In genomic region chr15:79774117-79775027, GRCm38 (mm10) we compare ENCODE assay signal across 7 mouse cellular contexts. TPM values are rescaled to one million over a fixed set of nuclear protein-coding genes. Genes with fewer than 3 reads are reported as not detected.
DNase-seq lines count a peak whose midpoint lies in the region; ATAC-seq lines count a peak whose summit lies in the region.

No protein-coding gene starts in this region.

- H3K4me2 ChIP-seq in embryonic facial prominence, embryonic 12.5 days (replicated peaks), result peak overlapping the region; percentile 70
- peak overlapping the region; percentile 57 for H3K4me2 ChIP-seq in limb, embryonic 11.5 days (ENCODE audit: low read depth, severe bottlenecking)
- H3K4me2 ChIP-seq in midbrain, embryonic 14.5 days (ENCODE audit: low read length), result peak overlapping the region; percentile 67

- peak overlapping the region; percentile 55; the same call in 1 of the 2 replicates for H3K27ac ChIP-seq in embryonic facial prominence, embryonic 12.5 days
- no peak overlapping the region for H3K27ac ChIP-seq in limb, embryonic 11.5 days (replicated peaks; ENCODE audit: low read depth, low read length)
- H3K27ac ChIP-seq in midbrain, embryonic 14.5 days (replicated peaks; ENCODE audit: low read depth, low read length), result peak overlapping the region; percentile 58

- WGBS in embryonic facial prominence, embryonic 12.5 days, result under 1% methylated on average over 50 of the region's 50 CpGs
- WGBS in limb, embryonic 11.5 days, result under 1% methylated on average over 50 of the region's 50 CpGs
- under 1% methylated on average over 48 of the region's 50 CpGs for WGBS in midbrain, embryonic 14.5 days

- H3K36me3 ChIP-seq in embryonic facial prominence, embryonic 12.5 days, result no peaks in the 10 kb centered on the region
- no peaks in the 10 kb centered on the region for H3K36me3 ChIP-seq in limb, embryonic 11.5 days (ENCODE audit: control insufficient read depth, insufficient read depth, low read length)
- H3K36me3 ChIP-seq in midbrain, embryonic 14.5 days (ENCODE audit: control insufficient read depth, insufficient read depth, low read length), result no peaks in the 10 kb centered on the region

- DNase-seq in adrenal gland, postnatal 25 days, result peak; percentile 92
- peak; percentile 100 for DNase-seq in heart, adult 11 months
- peak; percentile 97 for DNase-seq in kidney, adult 18-20 months
- peak; percentile 92 for DNase-seq in limb, embryonic 11.5 days (ENCODE audit: low spot score)
- DNase-seq in midbrain, embryonic 14.5 days, result peak; percentile 99
- peak; percentile 93 to 94 for DNase-seq in spleen, adult 18-20 months

- H3K9me3 ChIP-seq in embryonic facial prominence, embryonic 12.5 days, result no peaks in the 10 kb centered on the region
- no peaks in the 10 kb centered on the region for H3K9me3 ChIP-seq in limb, embryonic 11.5 days (ENCODE audit: control insufficient read depth, low read length)
- H3K9me3 ChIP-seq in midbrain, embryonic 14.5 days (ENCODE audit: control insufficient read depth, low read length), result no peaks in the 10 kb centered on the region

- peak; percentile 98 for ATAC-seq in embryonic facial prominence, embryonic 12.5 days (ENCODE audit: insufficient number of reproducible peaks, insufficient read depth, low FRiP score, low TSS enrichment)
- ATAC-seq in limb, embryonic 11.5 days (ENCODE audit: insufficient number of reproducible peaks, low FRiP score, low TSS enrichment, low read depth), result peak; percentile 95
- peak; percentile 97 for ATAC-seq in midbrain, embryonic 14.5 days (ENCODE audit: low FRiP score, low TSS enrichment)

- H3K9ac ChIP-seq in embryonic facial prominence, embryonic 12.5 days, result peak overlapping the region; percentile 80
- peak overlapping the region; percentile 76 for H3K9ac ChIP-seq in limb, embryonic 11.5 days (ENCODE audit: low read length)
- H3K9ac ChIP-seq in midbrain, embryonic 14.5 days (replicated peaks; ENCODE audit: low read length), result peak overlapping the region; percentile 85

- peak overlapping the region; percentile 89 for H3K4me3 ChIP-seq in embryonic facial prominence, embryonic 12.5 days
- H3K4me3 ChIP-seq in limb, embryonic 11.5 days (ENCODE audit: low read depth, low read length), result peak overlapping the region; percentile 68
- H3K4me3 ChIP-seq in midbrain, embryonic 14.5 days (replicated peaks; ENCODE audit: low read depth, low read length), result peak overlapping the region; percentile 69

- H3K4me1 ChIP-seq in embryonic facial prominence, embryonic 12.5 days, result peaks cover 15% of the 10 kb centered on the region
- H3K4me1 ChIP-seq in limb, embryonic 11.5 days (ENCODE audit: control insufficient read depth, insufficient read depth, low read length), result peaks cover 5% of the 10 kb centered on the region; the same call in 1 of the 2 replicates
- H3K4me1 ChIP-seq in midbrain, embryonic 14.5 days (ENCODE audit: control insufficient read depth, insufficient read depth, low read length), result peaks cover 13% of the 10 kb centered on the region

- no peaks in the 10 kb centered on the region for H3K27me3 ChIP-seq in embryonic facial prominence, embryonic 12.5 days
- H3K27me3 ChIP-seq in limb, embryonic 11.5 days (ENCODE audit: control insufficient read depth, insufficient read depth, low read length), result no peaks in the 10 kb centered on the region
- H3K27me3 ChIP-seq in midbrain, embryonic 14.5 days (ENCODE audit: control insufficient read depth, insufficient read depth, low read length), result no peaks in the 10 kb centered on the region

RNA-seq across cellular contexts. Expression of gene Dnal4, which starts 3.3 kb away (rescaled TPM):
- 17.7 and 23.1 TPM in 2 replicates for total RNA-seq in adrenal gland, postnatal 25 days (2021)
- polyA plus RNA-seq in embryonic facial prominence, embryonic 12.5 days (2016; fragmentation: Nextera tagmentation; extraction: Ambion mirVana), result 69.9 and 70.3 TPM in 2 replicates
- polyA plus RNA-seq in limb, embryonic 11.5 days (2014; fragmentation: Nextera tagmentation; extraction: Ambion mirVana), result 62.1 and 62.5 TPM in 2 replicates
- polyA plus RNA-seq in midbrain, embryonic 14.5 days (2014; fragmentation: Nextera tagmentation; extraction: Ambion mirVana), result 77.8 and 83.8 TPM in 2 replicates

RNA-seq across cellular contexts. Expression of gene Nptxr, which starts 30.2 kb away (rescaled TPM):
- total RNA-seq in adrenal gland, postnatal 25 days (2021), result 4.6 and 6.8 TPM in 2 replicates
- 4.1 and 4.6 TPM in 2 replicates for polyA plus RNA-seq in embryonic facial prominence, embryonic 12.5 days (2016; fragmentation: Nextera tagmentation; extraction: Ambion mirVana)
- 0.37 and 0.48 TPM in 2 replicates for polyA plus RNA-seq in limb, embryonic 11.5 days (2014; fragmentation: Nextera tagmentation; extraction: Ambion mirVana)
- polyA plus RNA-seq in midbrain, embryonic 14.5 days (2014; fragmentation: Nextera tagmentation; extraction: Ambion mirVana), result 17.8 and 42.5 TPM in 2 replicates

RNA-seq across cellular contexts. Expression of gene Sun2, which starts 32.0 kb away (rescaled TPM):
- 44.0 and 50.9 TPM in 2 replicates for total RNA-seq in adrenal gland, postnatal 25 days (2021)
- 6.0 and 6.2 TPM in 2 replicates for polyA plus RNA-seq in embryonic facial prominence, embryonic 12.5 days (2016; fragmentation: Nextera tagmentation; extraction: Ambion mirVana)
- 5.3 and 5.4 TPM in 2 replicates for polyA plus RNA-seq in limb, embryonic 11.5 days (2014; fragmentation: Nextera tagmentation; extraction: Ambion mirVana)
- polyA plus RNA-seq in midbrain, embryonic 14.5 days (2014; fragmentation: Nextera tagmentation; extraction: Ambion mirVana), result 7.2 and 7.8 TPM in 2 replicates

RNA-seq across cellular contexts. Expression of gene Npcd, which starts 59.7 kb away (rescaled TPM):
- 1.7 and 2.6 TPM in 2 replicates for total RNA-seq in adrenal gland, postnatal 25 days (2021)
- 0.60 TPM in 1 of 2 replicates, not detected in the other for polyA plus RNA-seq in embryonic facial prominence, embryonic 12.5 days (2016; fragmentation: Nextera tagmentation; extraction: Ambion mirVana)
- polyA plus RNA-seq in limb, embryonic 11.5 days (2014; fragmentation: Nextera tagmentation; extraction: Ambion mirVana), result 0.50 TPM in 1 of 2 replicates, not detected in the other
- 0.26 TPM in 1 of 2 replicates, not detected in the other for polyA plus RNA-seq in midbrain, embryonic 14.5 days (2014; fragmentation: Nextera tagmentation; extraction: Ambion mirVana)
